Mouse (Mus musculus): ENCODE results near the gene Gm14406.
"Not testable (repeated sequence)": the region's sequence is repeated elsewhere in the genome, so short reads cannot be mapped to it uniquely, and the experiment has no call there.

Gene Gm14406

GRCm38 (mm10) chr2:177577998-177578397 is at the start of gene Gm14406:
TSS of gene Gm14406 (minus strand) at chr2:177578210.
- not testable (repeated sequence) for DNase-seq (ENCODE audit: low spot score)

GRCm38 (mm10) chr2:177575141-177575540 is 2.9 kb downstream of the Gm14406 start:
- DNase-seq (ENCODE audit: low spot score): not testable (repeated sequence)

DNA sequence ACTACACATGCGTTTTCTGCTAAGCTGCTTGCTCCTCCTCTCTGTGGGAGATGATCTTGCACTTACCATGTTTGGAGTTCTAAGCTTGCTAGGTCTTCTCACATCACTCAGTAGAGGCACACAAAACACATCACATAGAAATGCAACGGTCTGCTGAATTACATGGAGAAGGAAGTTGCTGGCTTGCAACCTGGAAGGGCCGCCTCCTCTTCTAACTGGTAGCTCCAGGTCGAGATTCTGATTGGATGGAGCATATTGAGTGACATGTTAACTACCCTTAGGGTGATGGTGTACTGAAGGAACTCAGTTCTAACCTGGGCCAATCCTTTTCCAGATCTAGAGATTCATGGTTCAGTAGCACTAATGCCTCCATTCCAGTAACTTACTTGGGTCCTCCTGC is 18.6 kb downstream of the Gm14406 start:
- DNase-seq (ENCODE audit: low spot score): not testable (repeated sequence)

GRCm38 (mm10) chr2:177555261-177555660 is 22.7 kb downstream of the Gm14406 start:
- not testable (repeated sequence) for DNase-seq (ENCODE audit: low spot score)

GRCm38 (mm10) chr2:177537717-177538116 is 40.3 kb downstream of the Gm14406 start:
- not testable (repeated sequence) for DNase-seq (ENCODE audit: low spot score)

- DNase-seq (ENCODE audit: low spot score): not testable (repeated sequence)
Measured at GRCm38 (mm10) chr2:177537141-177537540, 40.9 kb downstream of the Gm14406 start.

GRCm38 (mm10) chr2:177535876-177536275 is 42.1 kb downstream of the Gm14406 start:
- DNase-seq (ENCODE audit: low spot score): no peak

DNA sequence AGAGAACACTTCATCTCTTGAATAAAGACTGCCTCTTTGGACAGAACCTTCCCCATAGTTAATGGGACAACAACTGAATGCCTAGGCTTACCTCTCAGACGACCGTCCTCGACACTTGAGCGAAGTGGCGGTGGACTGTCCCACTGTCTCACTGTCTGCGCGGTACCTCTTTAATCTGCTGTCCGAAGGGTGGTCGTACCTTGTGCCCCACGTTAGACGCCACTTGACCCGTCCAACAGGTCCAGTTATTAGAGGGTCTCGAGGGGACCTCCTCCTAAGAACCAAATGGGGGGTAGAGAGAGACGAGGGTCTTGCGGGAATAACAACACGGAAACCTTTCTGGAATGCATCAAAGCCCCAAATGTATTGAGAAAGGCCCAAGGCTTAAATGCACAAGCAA is 53.8 kb downstream of the Gm14406 start:
- DNase-seq (ENCODE audit: low spot score): not testable (repeated sequence)

- not testable (repeated sequence) for DNase-seq (ENCODE audit: low spot score)
Measured at GRCm38 (mm10) chr2:177523674-177524073, 54.3 kb downstream of the Gm14406 start.

DNA sequence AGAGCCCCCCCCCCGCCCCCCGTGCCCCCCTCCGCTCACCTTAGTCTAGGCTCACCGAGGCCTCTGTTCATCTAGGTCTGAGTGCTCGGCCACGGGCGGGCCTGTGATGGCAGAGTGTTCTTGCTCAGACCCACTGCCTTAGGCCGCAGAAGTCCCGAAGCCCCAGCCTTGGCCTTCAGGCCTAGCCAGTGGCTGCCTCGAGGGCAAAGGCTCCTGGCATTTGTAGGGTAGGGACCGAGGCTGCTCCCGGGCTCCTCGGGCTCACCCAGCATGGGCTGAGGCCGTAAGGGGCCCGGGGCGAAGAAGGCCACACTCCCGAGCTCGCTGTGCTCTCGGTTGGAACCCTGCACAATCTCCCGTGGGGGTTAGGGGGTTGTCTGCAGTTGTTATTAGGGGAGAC is 54.9 kb downstream of the Gm14406 start:
- no peak for DNase-seq (ENCODE audit: low spot score)

- DNase-seq (ENCODE audit: low spot score): no peak
Measured at GRCm38 (mm10) chr2:177520035-177520434, 58.0 kb downstream of the Gm14406 start.
